Mouse (Mus musculus) urinary bladder, adult 18-20 months (tissue): ENCODE results near the gene Sall4.

Experiments
- DNase-seq, 2 experiments: peaks; one replicate each; pipeline ENCODE4 v3.0.0; 2022; ENCODE audit warnings: low spot score in 2 of 2, mixed read lengths in 2 of 2

Gene Sall4

DNA sequence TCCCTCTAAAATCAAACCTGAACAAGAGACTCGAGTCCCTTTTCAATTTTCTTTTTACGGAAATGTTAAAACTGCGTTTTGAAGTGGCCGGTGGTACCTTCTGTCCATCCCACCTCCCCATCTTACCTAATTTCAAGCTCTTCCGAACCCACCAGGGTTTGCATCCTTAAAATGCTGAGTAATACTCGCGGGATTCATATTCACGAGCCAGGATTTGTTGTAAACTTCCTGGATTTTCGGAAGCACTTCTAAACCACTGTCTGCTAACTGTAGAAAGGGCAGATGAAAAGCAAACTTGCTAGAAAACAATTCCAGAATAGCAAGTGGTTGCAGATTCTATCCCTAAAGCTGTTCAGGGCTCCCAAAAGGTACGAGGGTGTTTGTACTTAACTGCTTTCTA, at the start of gene Sall4:
Gene Sall4, minus strand, starts transcription at position 362 of the 400 bp plus-strand sequence.
- DNase-seq, result no peak

DNA sequence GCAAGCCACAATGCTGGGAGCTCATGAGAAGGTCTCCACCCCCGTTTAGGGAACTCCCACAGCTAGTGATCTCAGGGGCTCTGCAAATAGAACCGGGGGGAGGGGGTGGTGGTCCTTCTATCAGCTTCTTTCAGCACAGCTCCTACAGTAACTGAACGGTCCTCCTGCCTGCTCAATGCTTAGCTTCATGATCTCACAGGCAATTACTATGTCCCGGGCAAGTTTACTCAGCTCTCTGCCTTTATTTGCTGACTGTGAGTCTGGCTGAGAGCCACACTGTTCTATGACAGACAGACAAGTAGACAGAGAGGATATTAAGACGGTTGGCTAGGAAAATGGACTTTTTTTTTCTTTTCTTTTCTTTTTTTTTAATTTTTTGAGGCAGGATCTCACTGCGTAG, 45.5 kb upstream of the Sall4 start:
- DNase-seq, result no peak

DNA sequence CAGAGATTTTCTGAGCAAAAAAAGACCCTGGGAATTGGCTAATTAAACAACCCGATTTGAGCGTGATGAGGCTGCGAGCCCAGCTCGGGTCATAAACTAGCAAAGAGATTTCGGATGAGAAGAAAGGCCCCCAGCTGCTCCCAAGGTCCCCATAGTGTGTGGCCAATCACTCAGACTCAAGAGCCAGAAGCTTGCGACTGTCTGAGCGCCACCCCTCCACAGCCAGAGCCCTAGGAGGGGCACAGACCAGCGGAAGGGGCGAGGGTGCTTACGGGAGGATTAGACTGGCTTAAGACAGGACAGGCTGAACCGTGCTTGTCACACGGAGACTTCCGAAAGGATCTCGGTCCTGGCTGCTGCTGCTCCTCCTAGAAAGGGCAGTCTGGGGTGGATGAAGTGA, 42.2 kb upstream of the Sall4 start:
- no peak for DNase-seq

DNA sequence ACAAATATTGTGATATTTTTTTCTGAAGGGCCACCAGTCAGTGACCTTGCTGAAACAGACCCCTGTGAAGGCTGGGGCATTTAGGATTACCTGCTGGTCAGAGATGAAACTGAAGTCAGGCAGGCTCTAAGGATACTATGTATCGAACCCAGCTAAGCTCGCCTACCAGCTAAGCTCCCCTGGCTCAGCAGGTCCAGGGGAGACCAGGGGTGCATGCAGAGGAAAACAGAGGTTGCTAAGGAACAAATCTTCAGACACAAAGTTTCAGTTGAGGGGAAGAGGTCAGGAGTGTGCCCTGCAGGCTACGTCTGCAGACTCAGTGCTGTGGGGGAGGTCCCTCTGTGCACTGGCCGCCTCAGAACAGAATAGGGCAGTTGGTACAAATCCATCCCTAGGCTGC, 39.9 kb upstream of the Sall4 start:
- DNase-seq, result no peak

DNA sequence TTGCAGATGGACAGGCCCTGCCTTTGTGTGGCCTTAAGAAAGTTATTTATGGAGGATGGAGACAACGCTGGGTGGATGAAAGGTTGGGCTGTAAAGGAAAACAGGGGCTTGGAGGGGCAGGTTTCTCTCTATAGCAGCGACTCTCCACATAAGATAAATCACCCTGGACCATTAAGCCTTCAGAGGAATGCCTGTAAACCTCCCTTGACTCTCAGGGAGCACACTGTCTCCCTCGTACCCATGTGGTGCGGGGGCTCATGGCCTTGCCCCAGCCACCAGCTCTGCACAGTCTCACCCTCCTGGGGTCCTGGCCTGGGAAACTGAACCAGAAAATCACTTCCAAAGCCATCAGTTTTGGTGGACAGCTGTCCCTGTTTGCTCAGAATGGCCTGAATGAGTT, 36.1 kb upstream of the Sall4 start:
- no peak for DNase-seq

DNA sequence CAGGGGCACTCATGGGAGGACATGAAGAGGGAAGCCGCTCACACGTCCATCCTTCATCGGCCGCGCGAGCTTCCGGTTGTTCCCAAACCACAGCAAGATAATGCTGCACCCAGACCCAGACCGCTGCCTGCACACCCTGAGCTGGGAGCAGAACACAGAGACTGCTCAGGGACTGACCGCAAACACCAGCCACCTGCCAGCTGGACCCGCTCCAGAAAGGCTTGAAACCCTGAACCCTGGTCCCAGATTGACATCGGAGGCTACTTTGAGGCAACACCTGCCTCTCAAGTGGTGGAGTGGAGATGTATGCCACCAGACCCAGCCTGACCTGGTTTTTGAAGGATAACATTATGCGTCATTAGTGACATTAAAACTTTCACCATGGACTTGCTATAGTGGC, 31.6 kb upstream of the Sall4 start:
- DNase-seq, result no peak

DNA sequence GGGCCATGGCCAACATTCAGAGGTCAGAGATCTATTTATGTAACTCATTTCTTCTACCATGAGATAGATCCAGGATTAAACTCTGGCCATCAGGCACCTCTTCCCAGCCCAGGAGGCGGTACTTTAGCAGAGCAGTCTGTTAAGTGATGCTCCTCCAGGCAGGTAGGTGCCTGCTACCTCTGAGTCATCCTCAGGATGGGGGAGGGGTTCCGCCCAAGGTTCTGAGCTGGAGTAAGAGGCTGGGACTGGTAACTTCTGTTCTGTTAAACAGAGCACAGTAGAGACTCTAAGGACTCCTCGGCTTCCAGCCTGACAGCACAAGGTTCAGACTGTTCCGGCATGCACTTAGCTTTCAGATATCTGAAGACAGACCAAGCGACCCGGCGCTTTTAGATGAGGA, 31.2 kb upstream of the Sall4 start:
- peak in 1 of 2 experiments; percentile 7 for DNase-seq

DNA sequence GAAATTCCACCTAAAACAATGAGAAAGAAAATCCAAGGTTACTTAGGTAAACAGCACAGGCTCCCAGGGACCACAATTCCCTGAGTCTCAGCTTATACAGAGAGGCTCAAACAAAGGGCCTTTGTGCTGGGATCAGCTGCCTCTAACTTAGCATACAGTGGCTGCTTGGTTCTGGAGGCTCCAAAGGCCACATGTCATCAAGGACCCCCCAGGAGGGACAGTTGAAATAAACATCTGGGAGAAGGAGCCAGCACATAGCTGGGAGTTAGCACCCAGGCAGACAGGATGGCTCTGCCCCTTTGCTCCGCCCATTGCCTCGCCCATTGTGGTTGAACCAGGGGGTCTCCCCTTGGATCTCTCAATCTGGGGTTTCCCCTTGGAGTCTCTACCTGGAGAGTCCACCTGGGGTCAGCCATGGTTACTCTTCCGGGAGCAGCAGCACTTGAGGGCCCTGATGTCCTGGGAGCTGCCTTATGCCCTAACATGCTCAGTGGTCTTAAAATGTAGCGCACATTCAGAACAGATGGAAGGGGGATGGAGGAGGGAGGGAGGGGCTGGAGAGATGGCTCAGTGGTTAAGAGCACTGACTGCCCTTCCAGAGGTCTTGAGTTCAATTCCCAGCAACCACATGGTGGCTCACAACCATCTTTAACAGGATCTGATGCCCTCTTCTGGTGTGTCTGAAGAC, 23.5 kb upstream of the Sall4 start:
- no peak for DNase-seq

DNA sequence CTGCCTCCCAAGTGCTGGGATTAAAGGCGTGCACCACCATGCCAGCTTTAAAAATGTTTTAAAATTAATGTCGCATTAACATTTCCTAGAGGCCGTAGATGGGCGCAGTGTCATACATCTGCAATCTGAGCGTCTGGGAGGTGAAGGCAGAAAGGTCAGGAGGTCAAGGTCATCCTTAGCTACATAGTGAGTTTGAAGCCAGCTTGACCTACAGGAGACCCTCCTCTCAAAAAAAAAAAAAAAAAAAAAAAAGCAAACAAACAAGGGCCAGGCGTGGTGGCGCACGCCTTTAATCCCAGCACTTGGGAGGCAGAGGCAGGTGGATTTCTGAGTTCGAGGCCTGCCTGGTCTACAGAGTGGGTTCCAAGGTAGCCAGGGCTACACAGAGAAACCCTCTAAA, 18.4 kb upstream of the Sall4 start:
- DNase-seq, result no peak

DNA sequence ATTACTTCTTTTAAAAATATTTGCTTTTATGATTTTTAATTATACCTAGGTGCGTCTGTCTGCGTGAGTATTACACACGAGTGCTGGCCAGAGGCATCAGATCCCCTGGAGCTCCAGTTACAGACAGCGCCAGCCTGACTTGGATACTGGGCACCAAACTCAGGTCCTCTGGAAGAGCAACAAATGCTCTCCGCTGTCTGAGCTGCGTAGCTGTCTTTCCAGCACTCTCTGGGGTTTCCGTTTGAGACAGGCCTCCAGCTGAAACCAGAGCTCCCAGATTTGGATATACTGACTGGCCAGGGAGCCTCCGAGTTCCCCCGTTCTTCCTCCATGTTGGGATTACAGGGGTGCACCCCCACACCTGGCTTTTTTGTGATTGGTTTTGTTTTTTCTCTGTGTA, 12.9 kb upstream of the Sall4 start:
- no peak for DNase-seq

DNA sequence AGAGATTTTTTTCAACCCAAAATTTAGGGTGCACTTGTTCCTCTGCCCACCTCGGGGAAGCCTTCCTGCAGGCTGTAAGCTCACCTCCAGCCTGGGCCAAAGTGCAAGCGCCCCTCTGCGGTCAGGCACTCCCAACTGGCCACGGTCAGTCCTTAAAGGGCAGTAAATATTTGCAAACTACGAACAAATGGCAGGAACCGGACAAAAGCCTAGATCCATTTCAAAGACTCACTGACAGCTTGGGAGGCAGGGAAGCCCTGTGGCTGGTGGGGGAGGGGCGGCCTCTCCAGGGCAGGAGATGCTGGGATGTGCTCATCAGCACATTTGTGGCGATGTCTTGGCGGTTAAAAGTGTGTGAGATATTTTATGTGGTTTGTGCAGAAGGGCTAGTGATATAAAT, 12.3 kb upstream of the Sall4 start:
- DNase-seq, result no peak

DNA sequence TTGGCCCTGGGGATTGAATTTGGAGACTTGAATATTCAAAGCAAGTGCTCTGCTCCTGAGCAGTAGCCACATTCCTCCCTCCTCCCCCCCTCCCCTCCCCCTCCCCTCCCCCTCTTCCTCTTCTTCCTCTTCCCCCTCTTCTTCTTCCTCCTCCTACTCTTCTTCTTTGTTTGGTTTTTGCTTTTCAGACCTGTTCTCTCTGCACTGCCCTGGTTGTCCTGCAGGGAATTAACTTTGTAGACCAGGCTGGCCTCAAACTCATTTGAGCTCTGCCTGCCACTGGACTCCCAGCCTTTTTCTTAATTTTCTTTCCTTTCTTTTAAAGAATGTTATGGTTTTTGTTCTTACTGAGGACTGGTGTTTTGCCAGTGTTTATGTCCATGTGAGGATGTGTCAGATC, 9.7 kb upstream of the Sall4 start:
- no peak for DNase-seq

DNA sequence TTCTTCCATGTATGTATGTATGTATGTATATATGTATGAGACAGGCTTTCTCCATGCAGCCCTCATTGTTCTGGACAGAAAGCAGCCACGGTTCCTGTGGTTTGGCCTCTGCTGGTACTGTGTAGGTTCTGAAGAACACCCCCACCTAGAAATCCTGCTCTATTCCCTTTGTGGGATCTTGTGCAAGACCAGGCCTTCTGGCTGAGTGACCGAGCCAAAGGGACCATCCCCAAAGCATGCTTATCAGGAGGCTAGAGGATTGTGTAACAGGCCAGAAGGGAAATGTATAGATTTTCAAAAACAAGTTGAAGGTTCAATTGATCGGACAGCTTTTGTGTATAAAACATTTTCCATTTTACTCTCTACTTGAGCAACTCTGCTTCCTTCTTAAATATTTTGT, 8.5 kb upstream of the Sall4 start:
- DNase-seq, result no peak

DNA sequence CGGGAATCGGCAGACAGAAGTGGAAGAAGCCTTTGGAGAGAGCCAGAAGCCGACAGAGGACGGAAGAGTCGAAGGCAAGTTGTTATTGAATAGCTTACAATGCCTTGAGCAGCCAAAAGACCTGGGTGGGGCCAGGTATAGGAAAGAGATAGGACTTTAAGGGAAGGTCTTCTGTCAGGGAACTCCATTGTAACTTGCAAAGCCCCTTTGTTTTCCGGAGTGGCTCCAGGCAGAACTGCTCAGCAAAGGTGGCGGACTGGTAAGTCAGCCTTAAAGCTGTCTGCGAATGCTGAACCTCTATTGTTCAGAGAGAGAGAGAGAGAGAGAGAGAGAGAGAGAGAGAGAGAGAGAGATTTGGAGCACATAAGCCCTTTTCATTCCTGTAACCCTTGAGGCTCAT, 1.5 kb upstream of the Sall4 start:
- no peak for DNase-seq

DNA sequence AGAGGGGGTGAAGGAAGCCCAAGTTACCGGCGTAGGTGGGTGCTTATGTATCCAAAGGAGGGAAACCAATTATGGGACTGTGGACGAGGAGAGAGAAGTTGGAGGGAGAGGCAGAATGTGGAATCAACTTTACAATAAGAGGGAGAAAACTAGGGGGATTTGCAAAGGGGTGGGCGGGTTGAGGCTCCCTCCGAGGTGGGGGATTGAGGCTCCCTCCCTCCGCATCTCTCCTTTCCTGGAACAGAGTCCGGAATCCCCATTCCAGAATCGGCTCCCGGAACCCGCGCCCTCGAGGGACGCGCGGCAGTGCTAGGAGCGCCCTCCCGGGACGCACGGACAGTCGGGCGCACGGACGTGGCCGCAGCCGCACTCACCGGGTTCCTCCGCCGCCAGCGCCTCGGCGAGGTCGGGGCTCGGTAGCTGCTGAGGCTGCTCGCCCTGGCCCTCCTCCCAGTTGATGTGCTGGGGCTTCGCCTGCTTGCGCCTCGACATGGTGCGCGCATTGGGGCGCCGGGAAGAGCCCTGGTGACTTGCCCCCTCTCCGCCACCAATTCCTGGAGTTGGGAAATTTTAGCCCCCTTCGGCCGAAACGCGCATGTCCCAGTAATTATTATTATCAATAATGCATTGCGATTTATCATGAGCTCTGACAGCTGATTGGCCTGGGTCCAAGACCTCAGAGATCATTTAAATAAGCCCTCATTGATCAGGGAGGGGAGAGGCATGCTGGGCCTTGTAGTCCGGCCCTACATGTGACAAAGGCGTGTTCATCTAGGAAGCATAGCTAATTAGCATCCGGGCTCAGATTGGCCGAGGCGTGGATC, 993 bp downstream of the Sall4 start:
- peak in 1 of 2 experiments; percentile 15 for DNase-seq

DNA sequence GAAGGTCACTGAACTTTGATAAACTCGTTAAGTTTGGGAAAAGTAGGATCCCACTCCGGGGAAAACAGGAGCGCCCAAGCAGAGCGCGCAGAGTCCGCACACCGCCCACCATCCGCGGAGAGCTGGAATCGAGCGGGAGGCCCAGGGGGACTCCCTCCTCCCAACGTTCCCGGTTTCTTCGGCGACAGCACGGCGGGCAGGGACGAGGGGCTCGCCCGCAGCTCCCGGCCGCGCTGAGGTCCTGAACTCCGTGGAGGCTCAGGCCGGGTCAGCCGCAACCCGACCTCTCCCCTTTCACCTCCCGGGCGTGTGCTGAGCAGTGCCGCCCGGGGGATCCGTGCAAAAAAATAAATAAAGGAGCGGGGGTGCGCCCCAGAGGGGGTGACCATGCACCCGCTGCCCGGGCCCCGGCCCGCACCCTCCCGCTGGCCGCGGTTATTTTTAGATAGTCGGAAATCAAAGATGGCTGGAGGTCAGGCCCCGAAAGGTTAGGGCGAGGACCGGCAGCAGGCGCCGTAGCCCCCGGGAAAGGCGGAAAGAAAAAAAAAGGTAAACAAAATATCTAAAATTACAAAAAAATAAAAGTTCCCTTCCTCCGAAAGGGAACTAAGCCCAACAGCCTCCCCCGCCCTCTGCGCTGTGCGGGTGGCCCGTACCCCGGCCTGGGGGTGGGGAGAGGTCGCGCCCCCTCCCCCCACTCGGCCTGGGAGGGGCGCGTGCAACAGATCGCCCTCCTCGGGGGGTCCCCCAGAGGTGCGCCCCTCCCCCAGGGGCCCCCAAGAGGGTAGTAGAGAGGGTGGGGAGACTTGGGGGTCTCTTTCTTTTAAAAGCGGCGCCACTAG, 1.8 kb downstream of the Sall4 start:
- no peak for DNase-seq

DNA sequence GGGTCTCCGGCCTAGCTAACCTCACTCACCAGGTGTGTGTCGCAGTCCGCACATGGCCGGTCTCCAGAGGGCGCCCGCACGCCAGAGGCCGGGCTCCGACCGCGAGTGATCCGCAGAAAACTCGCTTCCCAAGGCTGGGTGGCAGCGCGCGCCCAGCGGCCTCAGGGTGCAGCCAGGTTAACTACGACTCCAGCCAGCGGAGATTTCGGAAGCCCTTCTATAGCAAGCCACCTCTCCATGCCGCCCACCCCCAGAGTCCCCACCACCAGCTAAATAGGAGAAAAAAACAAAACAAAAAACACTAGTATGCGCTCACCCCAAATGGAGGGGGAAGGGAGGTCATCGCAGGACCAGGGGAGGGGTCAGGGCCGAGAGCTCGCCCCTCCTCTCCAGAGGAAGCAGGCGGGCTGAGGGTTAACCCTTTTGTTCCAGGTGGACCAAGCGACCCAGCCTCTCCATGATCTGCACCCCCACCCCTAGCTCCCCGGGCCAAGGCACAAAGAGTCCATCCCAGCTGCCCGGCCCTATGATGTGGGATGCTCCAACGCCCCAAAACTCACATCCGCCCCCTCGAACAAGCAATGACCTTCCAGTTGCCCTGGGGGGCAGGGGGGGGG, 2.6 kb downstream of the Sall4 start:
- peak in 1 of 2 experiments; percentile 56 for DNase-seq

DNA sequence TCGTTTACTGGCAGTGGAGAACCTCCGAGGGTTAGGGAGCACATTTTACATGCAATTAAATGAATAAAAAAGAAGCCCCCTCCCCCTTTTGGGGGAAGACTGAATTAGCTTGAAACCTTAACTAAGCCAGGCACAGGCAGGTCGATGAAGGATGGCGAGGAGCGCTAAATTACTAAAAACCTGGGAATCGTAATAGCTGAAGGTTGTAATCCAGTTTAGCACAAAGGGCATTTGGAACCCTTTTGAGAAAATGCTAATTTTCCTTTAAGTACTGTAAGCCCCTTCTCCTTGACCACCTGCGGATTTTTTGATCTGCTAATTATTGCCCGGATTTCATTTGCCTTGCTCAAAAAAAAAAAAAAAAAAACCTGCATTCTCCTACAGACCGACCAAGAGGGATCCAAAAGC, 3.3 kb downstream of the Sall4 start:
- no peak for DNase-seq

DNA sequence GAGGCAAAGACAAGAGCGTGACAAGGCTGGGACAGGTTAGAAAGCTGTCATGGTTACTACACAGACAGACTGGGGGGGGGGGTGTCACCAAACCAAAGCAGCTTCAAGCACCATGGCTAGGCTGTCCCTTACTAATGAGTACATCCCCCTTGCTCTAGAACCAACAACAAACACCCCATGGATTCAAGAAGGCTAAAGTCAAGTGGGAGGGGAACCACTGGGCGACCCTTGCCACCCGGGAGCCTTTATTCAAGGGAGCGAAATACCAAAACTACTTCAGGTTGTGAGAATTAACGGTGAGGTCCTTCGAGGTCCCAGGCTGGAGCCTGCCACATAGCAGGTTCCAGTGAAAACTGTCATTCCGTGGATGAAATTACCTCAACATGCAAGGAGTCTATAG, 4.0 kb downstream of the Sall4 start:
- no peak for DNase-seq

DNA sequence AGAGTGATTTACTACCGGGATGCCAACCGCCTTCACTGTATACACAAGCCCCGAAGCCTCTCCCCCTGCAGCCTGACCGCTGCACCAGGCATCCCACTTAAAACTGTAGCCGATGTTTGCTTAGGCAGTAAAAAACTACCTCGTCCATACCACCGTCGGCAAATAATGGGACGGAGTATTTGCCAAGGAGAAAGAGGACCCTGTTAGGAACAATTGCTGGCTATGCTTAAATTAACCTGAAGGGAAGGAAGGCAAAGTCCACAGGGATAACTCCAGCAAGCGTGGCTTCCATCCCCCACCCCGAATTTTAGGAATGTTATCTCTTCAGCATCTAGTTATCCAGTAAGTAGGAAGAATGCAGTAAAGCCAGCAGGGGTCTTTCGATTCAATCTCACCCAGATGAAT, 5.3 kb downstream of the Sall4 start:
- no peak for DNase-seq

DNA sequence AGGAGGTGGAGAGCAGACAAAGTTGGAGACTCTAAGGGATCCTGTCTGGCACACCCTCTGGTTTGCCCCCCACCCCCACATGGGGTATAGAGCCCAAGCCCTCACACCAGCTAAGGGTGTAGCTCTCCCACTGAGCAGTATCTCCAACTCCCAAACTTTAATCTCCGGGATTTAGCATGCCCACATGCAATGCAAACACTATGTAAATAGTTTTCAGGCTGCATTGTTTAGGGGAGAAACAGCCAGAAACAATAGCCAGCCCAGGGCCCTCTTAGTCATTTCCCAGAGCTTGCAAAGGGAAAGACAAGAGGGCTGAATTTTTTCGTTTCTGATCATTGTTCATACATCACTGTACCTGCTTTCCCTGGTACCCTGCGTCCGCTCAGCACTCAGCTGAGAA, 5.8 kb downstream of the Sall4 start:
- DNase-seq, result no peak

DNA sequence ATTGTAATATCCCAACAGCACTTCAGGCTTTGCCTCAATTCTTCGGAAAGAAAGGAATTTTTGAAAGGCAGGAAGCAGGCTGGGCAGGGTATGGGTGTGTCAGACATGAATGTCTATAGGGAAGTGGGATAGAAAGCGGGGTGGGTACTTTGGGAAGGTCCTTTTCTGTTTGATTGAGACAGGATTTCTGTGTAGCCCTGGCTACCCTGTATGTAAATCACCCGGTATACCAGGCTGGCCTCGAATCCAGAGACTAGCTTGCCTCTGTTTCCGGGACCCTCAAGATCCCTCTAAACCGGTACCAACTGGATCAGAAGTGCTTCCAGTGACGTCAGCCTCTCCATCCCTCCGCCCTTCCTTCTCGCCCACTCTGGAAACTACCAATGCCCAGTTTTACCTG, 6.6 kb downstream of the Sall4 start:
- DNase-seq, result no peak
